Mouse (Mus musculus): ENCODE results near the gene Prelp.
A peak's percentile ranks its signal among the peaks of the same experiment; 100 is the strongest.

Prelp gene

GRCm38 (mm10) chr1:133934354-133934963 lies 13.2 kb upstream of the Prelp start:
- no peak for DNase-seq (ENCODE audit: low read depth, low spot score)

GRCm38 (mm10) chr1:133933301-133934195 lies 12.3 kb upstream of the Prelp start:
- DNase-seq (ENCODE audit: low read depth, low spot score): no peak

GRCm38 (mm10) chr1:133929980-133930379 lies 8.8 kb upstream of the Prelp start:
- DNase-seq (ENCODE audit: low read depth, low spot score): no peak

GRCm38 (mm10) chr1:133925223-133925622 lies 4.0 kb upstream of the Prelp start:
- no peak for DNase-seq (ENCODE audit: low read depth, low spot score)

- DNase-seq (ENCODE audit: low read depth, low spot score): peak; percentile 85
Observed at GRCm38 (mm10) chr1:133924141-133924875, 3.1 kb upstream of the Prelp start.

GRCm38 (mm10) chr1:133923071-133923470 lies 1.9 kb upstream of the Prelp start:
- no peak for DNase-seq (ENCODE audit: low read depth, low spot score)

GRCm38 (mm10) chr1:133920876-133921275 lies 338 bp downstream of the Prelp start:
- no peak for DNase-seq (ENCODE audit: low read depth, low spot score)

GRCm38 (mm10) chr1:133920401-133920800 lies 813 bp downstream of the Prelp start:
- DNase-seq (ENCODE audit: low read depth, low spot score): no peak

- peak; percentile 66 for DNase-seq (ENCODE audit: low read depth, low spot score)
Observed at GRCm38 (mm10) chr1:133918088-133918470, 3.1 kb downstream of the Prelp start.

- peak; percentile 42 for DNase-seq (ENCODE audit: low read depth, low spot score)
Observed at GRCm38 (mm10) chr1:133917456-133918087, 3.6 kb downstream of the Prelp start.

- DNase-seq (ENCODE audit: low read depth, low spot score): no peak
Observed at GRCm38 (mm10) chr1:133915723-133916355, 5.4 kb downstream of the Prelp start.

GRCm38 (mm10) chr1:133915115-133915514 lies 6.1 kb downstream of the Prelp start:
- DNase-seq (ENCODE audit: low read depth, low spot score): no peak

GRCm38 (mm10) chr1:133913018-133913417 lies 8.2 kb downstream of the Prelp start:
- no peak for DNase-seq (ENCODE audit: low read depth, low spot score)

GRCm38 (mm10) chr1:133911456-133911855 lies 9.8 kb downstream of the Prelp start:
- DNase-seq (ENCODE audit: low read depth, low spot score): peak; percentile 92

- no peak for DNase-seq (ENCODE audit: low read depth, low spot score)
Observed at GRCm38 (mm10) chr1:133911008-133911407, 10.2 kb downstream of the Prelp start.

- no peak for DNase-seq (ENCODE audit: low read depth, low spot score)
Observed at GRCm38 (mm10) chr1:133910108-133910507, 11.1 kb downstream of the Prelp start.

GRCm38 (mm10) chr1:133908659-133909575 lies 12.3 kb downstream of the Prelp start:
- peak; percentile 42 for DNase-seq (ENCODE audit: low read depth, low spot score)

- peak; percentile 54 for DNase-seq (ENCODE audit: low read depth, low spot score)
Observed at GRCm38 (mm10) chr1:133907949-133908658, 13.1 kb downstream of the Prelp start, which contains the start of gene Optc. TSS of gene Optc (minus strand) at chr1:133907999.

GRCm38 (mm10) chr1:133906420-133906819 lies 14.8 kb downstream of the Prelp start:
- no peak for DNase-seq (ENCODE audit: low read depth, low spot score)

Measured in ES-CJ7 (cell line).